ENCODE assay signal across 13 mouse cellular contexts in genomic region chr11:117059120-117059519, GRCm38 (mm10). TPM values are rescaled to one million over a fixed set of nuclear protein-coding genes. Genes with fewer than 3 reads are reported as not detected.
A peak's percentile ranks its signal among the peaks of the same experiment; 100 is the strongest.
DNase-seq lines count a peak whose midpoint lies in the region; ATAC-seq and TF ChIP-seq lines count a peak whose summit lies in the region.
"Had no signal": no experiment of that assay in that cellular context is flagged by ENCODE, and none has a peak within 500 bp of the region (broad histone marks: within the 10 kb centered on the region; RNA-seq: fewer than 3 reads in every experiment).

No protein-coding gene starts in this region.

- 0 out of 2 replicates have a peak overlapping the region, but pooled peaks have one; percentile 10 for H3K27ac ChIP-seq in heart, embryonic 15.5 days
- no peak overlapping the region for H3K27ac ChIP-seq in heart, adult 2 months
- peak overlapping the region; percentile 97 for H3K27ac ChIP-seq in MEL (ENCODE audit: control insufficient read depth, low read depth, low read length)
- 0 out of 2 replicates have a peak overlapping the region, but pooled peaks have one; percentile 45 for H3K27ac ChIP-seq in hindbrain, embryonic 10.5 days
- H3K27ac ChIP-seq in liver, embryonic 16.5 days (ENCODE audit: low read length), result no peak overlapping the region
- no peak overlapping the region for H3K27ac ChIP-seq in intestine, embryonic 15.5 days
- H3K27ac ChIP-seq: limb, embryonic 15.5 days; stomach, embryonic 15.5 days had no signal

- H3K4me1 ChIP-seq in heart, embryonic 15.5 days (replicated peaks), result peaks cover 33% of the 10 kb centered on the region
- H3K4me1 ChIP-seq in heart, adult 2 months (ENCODE audit: control insufficient read depth, insufficient read depth, low read length), result no peaks in the 10 kb centered on the region; the same call in 1 of the 2 replicates
- H3K4me1 ChIP-seq in MEL (ENCODE audit: control insufficient read depth in 1 of 2, insufficient read depth in 2 of 2, low read length in 2 of 2), result peaks cover 2 to 18% of the 10 kb centered on the region in 2 experiments; a peak in 3 of 4 replicates
- peaks cover 38% of the 10 kb centered on the region for H3K4me1 ChIP-seq in hindbrain, embryonic 10.5 days (replicated peaks)
- H3K4me1 ChIP-seq in liver, embryonic 16.5 days (ENCODE audit: control insufficient read depth, low read depth, low read length), result peaks cover 14% of the 10 kb centered on the region
- H3K4me1 ChIP-seq in intestine, embryonic 15.5 days (replicated peaks), result 0 out of 2 replicates have a peak, but pooled peaks cover 2% of the 10 kb centered on the region

- intact Hi-C loops in heart, adult 2 months (cut with DNase I), result loop anchor here (5.0 kb wide), 2 partner anchors 42 to 417 kb away; no protein-coding TSS in a partner anchor

- H3K4me3 ChIP-seq in heart, embryonic 15.5 days, result no peak overlapping the region
- H3K4me3 ChIP-seq in heart, adult 2 months, result no peak overlapping the region
- peak overlapping the region; percentile 38 to 47 for H3K4me3 ChIP-seq in MEL (ENCODE audit: control insufficient read depth in 1 of 2, insufficient read depth in 1 of 2, low read depth in 2 of 2, low read length in 2 of 2)
- H3K4me3 ChIP-seq in hindbrain, embryonic 10.5 days, result no peak overlapping the region
- H3K4me3 ChIP-seq in liver, embryonic 16.5 days (ENCODE audit: low read depth, low read length), result no peak overlapping the region
- no peak overlapping the region for H3K4me3 ChIP-seq in intestine, embryonic 15.5 days (replicated peaks)
- H3K4me3 ChIP-seq: limb, embryonic 15.5 days; stomach, embryonic 15.5 days had no signal

- H3K79me2 ChIP-seq in heart, adult 2 months (replicated peaks; ENCODE audit: control insufficient read depth, insufficient read depth, low read length), result no peaks in the 10 kb centered on the region
- H3K79me2 ChIP-seq in MEL (ENCODE audit: control insufficient read depth, insufficient read depth, low read length, poor library complexity), result no peaks in the 10 kb centered on the region; the same call in 1 of the 2 replicates

- 22% methylated on average over 8 of the region's 8 CpGs for WGBS in heart, embryonic 15.5 days
- WGBS in heart, adult 2 months, result 32% methylated on average over 8 of the region's 8 CpGs
- 70% methylated on average over 8 of the region's 8 CpGs for WGBS in hindbrain, embryonic 10.5 days
- WGBS in liver, embryonic 16.5 days (ENCODE audit: insufficient replicate concordance), result 19% methylated on average over 8 of the region's 8 CpGs
- WGBS in intestine, embryonic 15.5 days, result 52% methylated on average over 8 of the region's 8 CpGs

- H3K9me3 ChIP-seq in heart, embryonic 15.5 days (replicated peaks), result no peaks in the 10 kb centered on the region
- no peaks in the 10 kb centered on the region for H3K9me3 ChIP-seq in MEL (replicated peaks; ENCODE audit: insufficient read depth, low read length)
- no peaks in the 10 kb centered on the region for H3K9me3 ChIP-seq in hindbrain, embryonic 10.5 days
- no peaks in the 10 kb centered on the region for H3K9me3 ChIP-seq in liver, embryonic 16.5 days (replicated peaks; ENCODE audit: control insufficient read depth, low read length)
- H3K9me3 ChIP-seq in intestine, embryonic 15.5 days, result no peaks in the 10 kb centered on the region
- H3K9me3 ChIP-seq: limb, embryonic 15.5 days; stomach, embryonic 15.5 days had no signal

- TF ChIP-seq POLR2A in heart, adult 2 months (IDR thresholded peaks at IDR 0.05; ENCODE audit: insufficient read depth, low read depth, low read length), result no peak
- TF ChIP-seq POLR2A in MEL (IDR thresholded peaks at IDR 0.05; ENCODE audit: control insufficient read depth in 1 of 2, insufficient read depth in 1 of 2, low read depth in 1 of 2, low read length in 2 of 2, poor library complexity in 1 of 2), result peak; percentile 33 to 73; a peak in 2 of 4 replicates

- DNase-seq in heart, adult 2 months, result no peak
- DNase-seq in MEL (ENCODE audit: low read depth, low spot score), result peak; percentile 99
- DNase-seq in hindbrain, embryonic 10.5 days (ENCODE audit: low spot score), result no peak
- DNase-seq in adrenal gland, postnatal 4 days (ENCODE audit: low spot score in 2 of 2), result no peak
- DNase-seq in cerebellum, postnatal 36 days, result no peak
- DNase-seq: adrenal gland, postnatal 36 days; gastrocnemius, postnatal 14 days; kidney, adult 2 months had no signal

- TF ChIP-seq EP300 in heart, adult 2 months (IDR thresholded peaks at IDR 0.05; ENCODE audit: insufficient read depth, low read depth, low read length), result no peak
- peak in 1 of 2 experiments; percentile 90; a peak in 2 of 4 replicates for TF ChIP-seq EP300 in MEL (IDR thresholded peaks at IDR 0.05; ENCODE audit: low read depth in 1 of 2, low read length in 2 of 2)

- no peaks in the 10 kb centered on the region for H3K27me3 ChIP-seq in heart, embryonic 15.5 days
- H3K27me3 ChIP-seq in heart, adult 2 months (ENCODE audit: control insufficient read depth, insufficient read depth, low read length), result no peaks in the 10 kb centered on the region
- no peaks in the 10 kb centered on the region for H3K27me3 ChIP-seq in MEL (ENCODE audit: control insufficient read depth in 1 of 2, insufficient read depth in 2 of 2, low read length in 2 of 2)
- H3K27me3 ChIP-seq in hindbrain, embryonic 10.5 days (ENCODE audit: insufficient read depth, poor library complexity, severe bottlenecking), result peaks cover 18% of the 10 kb centered on the region
- no peaks in the 10 kb centered on the region; the same call in 1 of the 2 replicates for H3K27me3 ChIP-seq in liver, embryonic 16.5 days (ENCODE audit: control insufficient read depth, insufficient read depth, low read depth, low read length)
- no peaks in the 10 kb centered on the region for H3K27me3 ChIP-seq in intestine, embryonic 15.5 days (replicated peaks)
- H3K27me3 ChIP-seq: limb, embryonic 15.5 days; stomach, embryonic 15.5 days had no signal

- TF ChIP-seq RAD21 in MEL (IDR thresholded peaks at IDR 0.05; ENCODE audit: low read depth, low read length), result no peak

- 0 out of 2 replicates have a peak overlapping the region, but pooled peaks have one; percentile 23 for H3K9ac ChIP-seq in heart, embryonic 15.5 days
- no peak overlapping the region for H3K9ac ChIP-seq in heart, adult 2 months (ENCODE audit: low read depth, low read length)
- peak overlapping the region; percentile 68 for H3K9ac ChIP-seq in MEL (ENCODE audit: control insufficient read depth, low read depth, low read length, poor library complexity, severe bottlenecking)
- no peak overlapping the region for H3K9ac ChIP-seq in liver, embryonic 16.5 days (ENCODE audit: low read depth, low read length)
- H3K9ac ChIP-seq in intestine, embryonic 15.5 days, result no peak overlapping the region
- H3K9ac ChIP-seq: limb, embryonic 15.5 days; stomach, embryonic 15.5 days had no signal

- no peak for TF ChIP-seq CTCF in heart, adult 2 months (IDR thresholded peaks at IDR 0.05)
- TF ChIP-seq CTCF in MEL (IDR thresholded peaks at IDR 0.05 in 2 of 3, conservative IDR thresholded peaks at IDR 0.05 in 1 of 3; ENCODE audit: control insufficient read depth in 1 of 3, insufficient read depth in 1 of 3, low read depth in 2 of 3, low read length in 3 of 3, poor library complexity in 1 of 3, severe bottlenecking in 1 of 3), result no peak

- peak overlapping the region; percentile 22; the same call in 1 of the 2 replicates for H3K4me2 ChIP-seq in heart, embryonic 15.5 days
- no peak overlapping the region for H3K4me2 ChIP-seq in liver, embryonic 16.5 days (ENCODE audit: low read depth, low read length)
- no peak overlapping the region for H3K4me2 ChIP-seq in intestine, embryonic 15.5 days (replicated peaks)
- H3K4me2 ChIP-seq: limb, embryonic 15.5 days; stomach, embryonic 15.5 days had no signal

- H3K36me3 ChIP-seq in heart, embryonic 15.5 days, result no peaks in the 10 kb centered on the region
- H3K36me3 ChIP-seq in heart, adult 2 months (ENCODE audit: control insufficient read depth, insufficient read depth, low read length), result no peaks in the 10 kb centered on the region
- peaks cover 0 to 10% of the 10 kb centered on the region in 2 experiments; a peak in 2 of 4 replicates for H3K36me3 ChIP-seq in MEL (ENCODE audit: control insufficient read depth in 1 of 2, insufficient read depth in 2 of 2, low read length in 2 of 2)
- H3K36me3 ChIP-seq in hindbrain, embryonic 10.5 days, result no peaks in the 10 kb centered on the region
- H3K36me3 ChIP-seq in liver, embryonic 16.5 days (ENCODE audit: control insufficient read depth, insufficient read depth), result no peaks in the 10 kb centered on the region
- no peaks in the 10 kb centered on the region for H3K36me3 ChIP-seq in intestine, embryonic 15.5 days
- H3K36me3 ChIP-seq: limb, embryonic 15.5 days; stomach, embryonic 15.5 days had no signal

- ATAC-seq in heart, embryonic 15.5 days (replicated peaks; ENCODE audit: insufficient number of reproducible peaks, insufficient read depth, low FRiP score, low read depth), result peak; percentile 59; the same call in 1 of the 2 replicates
- ATAC-seq in liver, embryonic 16.5 days (ENCODE audit: low read depth), result peak; percentile 42
- no peak for ATAC-seq in intestine, embryonic 15.5 days

TF ChIP-seq in MEL, 35 proteins besides CTCF, POLR2A, EP300 and RAD21 (continues in another document):
- TF ChIP-seq MYC (IDR thresholded peaks at IDR 0.05; ENCODE audit: low read depth, low read length), result peak; percentile 65; the same call in 1 of the 2 replicates
- peak; percentile 95 for TF ChIP-seq TCF12 (IDR thresholded peaks at IDR 0.05; ENCODE audit: low read depth, low read length)
- no peak for TF ChIP-seq GABPA (IDR thresholded peaks at IDR 0.05; ENCODE audit: low read depth, low read length)
- TF ChIP-seq ZKSCAN1 (IDR thresholded peaks at IDR 0.05; ENCODE audit: low read depth, low read length), result no peak
- peak; percentile 58; the same call in 1 of the 2 replicates for TF ChIP-seq NELFE (IDR thresholded peaks at IDR 0.05; ENCODE audit: low read depth, low read length)
- TF ChIP-seq E2F4 (IDR thresholded peaks at IDR 0.05; ENCODE audit: borderline replicate concordance, low read depth, low read length), result no peak
- TF ChIP-seq TBP (IDR thresholded peaks at IDR 0.05; ENCODE audit: low read depth, low read length), result peak; percentile 67
- TF ChIP-seq POLR2AphosphoS5 (IDR thresholded peaks at IDR 0.05; ENCODE audit: borderline replicate concordance, low read depth, low read length), result no peak

RNA-seq across cellular contexts. Expression of gene Sec14l1, which starts 55.8 kb away (rescaled TPM):
- 42.1 and 48.8 TPM in 2 replicates for polyA plus RNA-seq in heart, embryonic 15.5 days (2015; fragmentation: Nextera tagmentation; extraction: Ambion mirVana)
- 10 to 100 TPM; 65.4 to 89.5 TPM for total RNA-seq in heart, adult 2 months (2021)
- 71.5 and 83.9 TPM in 2 replicates for polyA plus RNA-seq in heart, adult 2 months (2012; rRNA removed)
- total RNA-seq in MEL (2012; rRNA removed), result 42.0 and 44.6 TPM in 2 replicates
- polyA plus RNA-seq in MEL (2012; ENCODE audit: insufficient read depth in 1 of 2, insufficient read length in 2 of 2, low read depth in 1 of 2, low replicate concordance in 2 of 2, missing spikeins in 1 of 2), result 10 to 100 TPM in 1 of 2 experiments, not detected in 1; 55.9 TPM
- 57.0 and 58.2 TPM in 2 replicates for polyA plus RNA-seq in hindbrain, embryonic 10.5 days (2016; fragmentation: Nextera tagmentation; extraction: Ambion mirVana)
- polyA plus RNA-seq in liver, embryonic 16.5 days (2015; fragmentation: Nextera tagmentation; extraction: Ambion mirVana), result 18.4 and 19.3 TPM in 2 replicates
- polyA plus RNA-seq in intestine, embryonic 15.5 days (2015; fragmentation: Nextera tagmentation; extraction: Ambion mirVana), result 30.4 and 30.7 TPM in 2 replicates
- total RNA-seq in adrenal gland, postnatal 4 days (2021), result 100 to 1,000 TPM; 171 to 174 TPM

Comparison
In these comparisons a context has a peak if more than half of its experiments do, and no peak if none do; other contexts are left out.
1. H3K27ac ChIP-seq: peak in heart, embryonic 15.5 days (single experiment), MEL (single experiment) and hindbrain, embryonic 10.5 days (single experiment); none in heart, adult 2 months (single experiment), liver, embryonic 16.5 days (single experiment) and intestine, embryonic 15.5 days (single experiment).
2. H3K9ac ChIP-seq: peak in heart, embryonic 15.5 days (single experiment) and MEL (single experiment); none in heart, adult 2 months (single experiment), liver, embryonic 16.5 days (single experiment) and intestine, embryonic 15.5 days (single experiment).
3. H3K4me3 ChIP-seq: peak in MEL (2 of 2); none in heart, embryonic 15.5 days (single experiment), heart, adult 2 months (single experiment), hindbrain, embryonic 10.5 days (single experiment), liver, embryonic 16.5 days (single experiment) and intestine, embryonic 15.5 days (single experiment).